Mouse (Mus musculus) kidney, postnatal 10 days (tissue): ENCODE results near the gene Capns2.
"Not testable (repeated sequence)": the region's sequence is repeated elsewhere in the genome, so short reads cannot be mapped to it uniquely, and the experiment has no call there.

Experiments
- DNase-seq: peaks from one replicate; pipeline ENCODE4 v3.0.0; 2021; ENCODE audit warnings: mixed read lengths

Capns2 gene

DNA sequence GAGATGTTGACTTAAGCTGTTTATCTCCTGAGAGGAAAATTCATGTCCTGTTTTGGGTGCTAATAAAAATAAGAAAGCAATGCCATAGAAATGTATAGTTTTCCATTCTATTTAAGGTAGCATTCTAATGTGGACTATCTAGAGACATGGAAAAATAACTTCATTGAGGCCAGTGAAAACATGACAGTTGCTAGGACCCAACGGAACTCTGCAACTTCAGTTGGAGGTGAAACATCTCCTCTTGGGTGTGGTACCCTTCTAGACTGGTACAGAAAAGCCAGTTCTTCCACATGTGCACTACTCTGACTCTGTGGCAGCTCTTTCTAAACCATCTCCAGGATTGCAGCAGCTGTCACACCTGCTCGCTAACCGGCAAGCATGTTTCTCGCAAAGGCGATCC is at the start of gene Capns2:
Capns2 (plus strand) TSS at position 301 of the 400 bp plus-strand sequence.
- no peak for DNase-seq

DNA sequence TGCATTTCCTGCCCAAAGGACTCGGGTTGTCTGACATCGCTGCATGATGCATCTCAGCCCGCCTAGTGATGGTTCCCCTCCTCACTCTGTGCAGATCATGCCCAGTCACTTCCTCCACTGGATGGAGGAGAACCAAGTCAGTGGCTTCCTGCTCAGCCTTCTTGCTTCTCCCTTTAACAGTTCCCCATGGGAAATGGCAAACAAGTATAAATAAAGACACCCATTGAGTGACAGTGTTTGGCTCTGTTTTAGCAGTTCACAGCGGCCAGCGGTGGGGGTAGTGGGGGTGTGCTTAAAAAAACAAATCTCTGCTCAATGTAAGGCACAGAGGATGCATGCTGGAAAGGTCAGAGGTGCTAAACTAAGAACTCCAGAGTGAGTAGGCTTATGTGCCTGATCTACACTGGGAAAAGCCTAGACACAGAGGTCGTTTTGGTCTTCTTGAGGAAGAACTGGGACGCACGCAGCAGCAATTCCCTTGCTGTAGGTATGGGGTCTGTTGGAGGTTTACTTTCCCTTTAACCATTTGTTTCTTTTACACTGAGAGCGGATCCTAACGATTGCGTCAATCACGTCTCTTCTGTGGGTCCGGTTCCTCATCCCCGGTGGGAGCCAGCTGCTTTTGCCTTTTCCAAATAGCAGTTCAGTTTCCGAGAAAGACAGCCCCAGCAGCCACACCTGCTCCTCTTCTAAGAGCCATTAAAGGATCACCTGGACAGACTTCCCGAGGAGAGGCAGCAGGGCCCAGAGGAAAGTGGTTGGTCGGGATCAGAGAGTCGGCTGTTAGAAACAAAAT is 47.8 kb upstream of the Capns2 start:
- peak; percentile 28 for DNase-seq

DNA sequence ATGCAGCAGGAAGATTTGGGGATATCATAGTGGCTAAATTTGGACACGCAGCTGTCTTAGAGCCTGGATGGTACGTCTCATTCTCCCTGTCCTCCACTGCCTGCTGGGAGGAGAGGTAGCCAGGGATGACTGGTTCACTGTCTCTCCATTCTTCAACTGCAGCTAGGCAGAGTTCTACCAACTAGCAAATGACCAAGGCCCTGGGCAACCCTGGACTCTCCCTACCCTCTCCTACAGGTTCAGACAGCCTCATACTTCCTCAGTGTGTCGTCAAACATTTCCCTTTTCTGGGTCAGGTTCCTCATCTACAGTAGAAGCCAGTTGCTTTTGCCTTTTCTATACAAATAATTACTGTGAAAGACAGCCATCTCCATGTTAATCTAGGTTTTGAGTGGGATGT is 46.5 kb upstream of the Capns2 start:
- no peak for DNase-seq

DNA sequence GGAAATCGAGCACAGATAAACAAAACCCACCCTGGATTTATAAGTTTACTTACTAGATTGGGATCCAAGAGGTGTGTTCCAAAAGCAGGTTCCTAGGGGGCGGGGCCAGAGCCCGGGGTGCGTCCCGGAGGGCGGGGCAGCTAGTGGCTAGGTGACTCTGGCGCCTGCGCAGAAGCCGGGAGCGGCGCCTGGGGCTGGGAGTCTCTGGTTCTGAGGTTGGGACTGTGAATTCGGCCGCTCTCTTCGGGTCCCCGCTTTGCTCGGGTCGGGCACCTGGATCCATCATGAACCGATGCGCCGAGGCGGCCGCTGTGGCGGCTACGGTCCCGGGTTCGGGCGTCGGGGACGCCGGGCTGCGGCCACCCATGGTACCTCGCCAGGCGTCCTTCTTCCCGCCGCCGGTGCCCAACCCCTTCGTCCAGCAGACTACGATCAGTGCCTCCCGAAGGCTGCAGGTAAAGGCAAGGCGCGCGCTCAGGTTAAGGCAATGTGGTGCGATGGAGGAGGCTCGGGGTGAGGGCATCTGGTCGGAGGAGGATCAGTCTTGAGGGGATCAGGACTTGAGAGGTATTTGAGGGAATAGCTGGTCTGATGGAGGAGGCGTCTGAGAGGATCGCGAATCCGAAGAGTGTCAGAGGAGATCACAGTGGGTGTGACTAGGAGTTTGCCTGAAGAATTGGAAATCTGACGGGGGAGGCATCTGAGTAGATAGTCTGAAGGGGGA is 45.9 kb upstream of the Capns2 start, which contains the start of gene Lpcat2:
Lpcat2 (plus strand) TSS at position 169 of the 724 bp plus-strand sequence.
- peak; percentile 86 for DNase-seq

DNA sequence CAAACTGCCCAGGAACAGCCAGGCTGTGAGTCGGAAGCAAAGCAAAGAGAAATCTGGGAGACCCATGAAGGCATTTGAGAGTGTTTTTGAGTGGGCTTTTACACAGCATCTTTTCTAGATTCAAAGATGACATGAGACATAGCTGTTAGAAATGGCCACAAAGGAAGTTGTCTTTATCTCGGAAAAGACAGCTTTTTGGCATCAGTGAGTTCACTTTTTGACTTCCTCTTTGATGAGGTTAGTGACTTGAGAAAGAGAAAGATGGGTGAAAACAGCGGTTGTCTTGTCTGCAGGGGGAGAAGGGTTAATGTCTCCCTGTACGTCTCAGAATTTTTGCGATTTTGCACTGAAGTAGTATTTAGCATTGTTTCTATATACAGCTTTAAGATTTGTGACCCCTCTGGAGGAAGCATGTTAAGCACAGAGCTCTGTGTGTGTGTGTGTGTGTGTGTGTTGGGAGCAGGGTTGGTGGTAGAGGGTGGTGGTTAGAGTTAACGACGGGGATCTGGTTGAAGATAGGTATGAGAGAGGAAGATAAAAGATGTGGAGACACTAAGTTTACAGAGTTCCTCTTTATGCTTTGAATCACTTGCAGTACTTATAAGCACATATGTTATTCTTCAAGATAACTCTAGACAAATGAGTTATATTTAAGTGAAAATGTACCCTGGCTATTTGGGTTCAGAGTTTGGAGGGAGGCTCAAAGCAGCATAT is 44.8 kb upstream of the Capns2 start:
- DNase-seq = no peak

DNA sequence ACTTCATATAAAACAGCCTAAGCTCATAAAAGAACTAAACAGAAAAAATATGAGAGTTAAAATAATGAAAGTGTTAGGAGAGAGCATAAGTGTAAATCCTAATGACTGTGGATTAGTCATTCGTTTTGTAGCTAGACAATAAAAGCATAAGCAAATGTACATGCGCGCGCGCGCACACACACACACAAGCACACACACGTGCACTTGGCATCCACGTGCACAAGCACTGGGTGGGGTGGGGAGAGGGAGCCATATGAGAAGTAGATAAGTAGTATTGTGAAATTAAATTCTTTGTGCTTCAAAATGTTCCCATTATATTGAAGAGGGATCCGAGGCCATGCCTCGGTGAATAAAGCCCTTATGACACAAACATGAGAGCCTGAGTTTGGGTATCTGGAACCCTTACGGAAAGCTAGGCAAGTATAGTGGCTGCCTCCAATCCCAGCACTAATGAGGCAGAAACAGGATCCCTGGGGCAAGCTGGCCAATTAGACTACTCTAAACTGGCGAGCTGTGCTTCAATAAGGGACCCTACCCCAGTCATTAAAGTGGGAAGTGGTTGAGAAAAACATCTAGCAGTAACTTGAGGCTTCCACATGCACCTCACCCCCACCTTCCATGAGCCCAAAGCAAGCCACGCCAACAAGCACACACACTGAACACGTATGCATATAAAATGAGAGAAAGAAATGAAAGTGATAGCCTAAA is 42.6 kb upstream of the Capns2 start:
- DNase-seq = no peak

DNA sequence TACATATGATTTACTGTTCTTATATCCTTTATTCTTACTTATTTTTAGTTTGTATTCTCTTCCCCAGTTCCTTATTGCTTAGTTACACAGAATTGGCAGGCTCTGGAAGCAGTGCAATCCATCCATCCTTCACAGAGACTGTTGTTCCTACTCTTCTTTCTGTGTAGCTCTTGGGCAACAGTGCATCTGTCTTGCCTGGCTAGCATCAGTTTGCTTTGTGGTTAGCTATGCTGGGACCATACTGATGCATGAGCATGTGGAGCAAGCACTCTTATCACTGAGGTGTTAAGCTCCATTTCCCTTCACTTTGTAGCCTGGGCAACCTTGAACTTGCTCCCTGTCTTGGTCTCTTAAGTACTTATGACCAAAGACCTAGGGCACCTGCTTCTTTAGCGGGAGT is 39.2 kb upstream of the Capns2 start:
- DNase-seq = no peak

DNA sequence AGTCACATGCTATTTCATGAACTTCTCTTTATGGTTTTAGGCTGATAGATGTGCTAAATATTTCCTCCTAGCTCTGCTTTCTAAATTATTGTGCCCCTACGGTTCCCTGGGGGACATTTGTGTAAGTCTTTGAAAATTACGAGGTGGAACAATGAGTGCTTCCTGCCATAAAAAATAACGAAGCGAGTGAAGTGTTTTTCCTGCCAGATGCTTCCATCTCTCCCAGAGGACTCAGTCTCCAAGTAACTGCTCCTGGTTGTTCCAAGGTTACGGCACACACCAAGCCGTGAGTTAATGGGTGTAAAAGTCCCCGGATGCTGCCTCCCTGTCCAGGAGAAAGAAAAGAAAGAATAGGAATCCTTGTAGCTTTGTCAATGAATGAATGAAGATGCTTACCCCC is 30.9 kb upstream of the Capns2 start:
- no peak for DNase-seq

DNA sequence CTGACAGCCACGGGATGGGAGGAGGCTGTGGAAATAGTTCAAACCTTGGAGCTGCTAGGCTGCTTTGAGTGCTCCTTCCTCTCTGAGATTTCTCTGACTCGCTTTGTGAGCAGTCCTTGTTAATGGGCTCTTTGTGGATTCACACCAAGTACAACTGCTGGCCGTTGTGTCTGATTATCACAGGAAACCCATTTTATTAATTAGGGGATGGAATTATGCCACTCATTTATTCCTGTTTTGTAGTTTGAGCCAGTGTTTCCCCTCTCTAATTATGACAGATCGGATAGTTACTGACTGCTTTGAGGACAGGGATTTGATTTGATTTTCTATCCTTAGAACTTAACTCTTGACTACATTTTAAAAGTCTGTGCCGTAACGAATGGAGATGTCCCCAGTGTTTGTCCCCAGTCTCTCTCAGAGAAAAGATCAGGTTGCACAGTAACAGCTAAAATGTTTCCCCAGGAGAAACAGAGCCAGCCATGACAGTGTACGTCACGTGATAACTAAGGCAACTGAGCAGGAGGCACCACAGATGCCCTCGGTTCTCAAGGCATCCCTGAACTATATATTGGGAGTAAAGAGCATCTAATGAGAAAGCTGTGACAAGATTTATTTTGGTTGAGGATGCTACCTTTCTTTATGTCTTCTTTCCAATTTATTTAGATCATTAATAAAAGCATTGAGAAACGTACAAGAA is 29.0 kb upstream of the Capns2 start:
- no peak for DNase-seq

DNA sequence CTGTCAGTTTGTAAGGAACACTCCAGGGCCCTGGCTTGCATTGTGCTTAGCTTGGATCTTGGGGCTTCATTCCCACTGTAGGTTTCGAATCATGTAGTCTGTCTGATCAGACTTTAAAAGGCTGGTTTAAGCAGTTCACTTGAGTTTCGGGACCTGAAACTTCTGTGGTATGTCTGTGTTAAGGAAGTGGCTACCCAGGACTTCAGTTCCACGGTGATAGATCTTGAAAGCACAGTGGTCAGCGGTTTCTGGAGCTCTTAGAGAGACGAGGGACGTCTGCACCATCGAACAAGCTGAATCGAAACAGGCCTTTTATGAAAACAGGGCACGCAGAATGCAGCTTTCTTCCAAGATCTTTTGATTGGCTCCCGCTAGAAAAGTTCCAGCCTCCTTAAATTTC is 25.4 kb upstream of the Capns2 start:
- DNase-seq = no peak

DNA sequence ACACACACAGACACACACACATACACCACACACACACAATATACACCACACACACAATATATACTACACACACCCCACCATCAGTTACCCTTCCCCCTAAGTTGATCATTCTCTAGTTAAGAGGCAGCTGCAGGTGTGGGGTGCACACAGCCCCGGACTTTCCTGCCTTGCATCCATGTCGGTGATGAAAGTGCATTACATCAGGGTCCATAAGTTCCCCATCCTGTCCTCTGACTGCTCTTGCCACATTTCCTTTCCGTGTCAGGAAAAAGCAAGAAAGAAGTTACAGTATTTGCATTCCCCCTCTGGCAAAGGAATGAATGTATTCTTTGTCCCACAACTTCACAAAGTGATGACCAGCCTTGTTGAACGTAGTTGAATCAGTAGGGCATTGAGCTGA is 20.0 kb upstream of the Capns2 start:
- no peak for DNase-seq

DNA sequence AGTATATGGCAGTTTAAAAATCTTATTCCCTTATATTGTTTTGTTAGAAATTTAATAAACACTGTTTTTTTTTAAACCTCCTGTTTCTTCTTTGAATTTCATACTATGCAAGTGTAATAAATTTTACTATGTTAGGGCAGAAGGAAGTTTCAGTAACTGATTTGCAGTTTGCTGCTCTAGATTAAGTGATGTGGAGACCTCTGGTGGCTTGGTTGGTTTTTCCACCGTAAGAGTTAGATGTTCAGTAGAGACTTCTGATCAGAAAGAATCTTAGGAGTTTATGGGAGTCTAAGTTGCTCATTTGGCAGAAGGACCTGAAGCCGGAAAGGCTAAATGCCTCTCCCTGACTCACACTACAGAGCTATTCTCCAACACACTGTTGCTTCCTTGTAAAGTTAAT is 17.4 kb upstream of the Capns2 start:
- DNase-seq = peak; percentile 63

DNA sequence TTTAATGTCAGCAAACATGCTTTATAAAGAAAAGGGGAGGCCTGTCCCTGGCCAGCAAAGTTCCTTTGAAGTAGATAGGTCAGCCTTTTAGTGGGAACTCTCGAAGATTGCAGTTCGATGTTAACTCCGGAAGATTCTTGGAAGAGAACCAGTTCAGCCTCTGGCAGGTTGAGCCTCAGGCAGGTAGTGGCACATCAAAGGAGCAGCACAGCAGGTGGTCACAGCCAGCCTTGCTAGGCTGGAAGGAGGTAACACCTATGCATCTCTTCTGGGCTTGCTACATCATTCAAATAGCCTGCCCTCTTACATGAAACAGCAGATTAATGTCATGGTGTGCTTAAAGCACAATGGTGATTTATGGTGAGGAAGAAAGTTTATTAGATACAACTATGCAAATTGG is 9.0 kb upstream of the Capns2 start:
- DNase-seq = not testable (repeated sequence)

DNA sequence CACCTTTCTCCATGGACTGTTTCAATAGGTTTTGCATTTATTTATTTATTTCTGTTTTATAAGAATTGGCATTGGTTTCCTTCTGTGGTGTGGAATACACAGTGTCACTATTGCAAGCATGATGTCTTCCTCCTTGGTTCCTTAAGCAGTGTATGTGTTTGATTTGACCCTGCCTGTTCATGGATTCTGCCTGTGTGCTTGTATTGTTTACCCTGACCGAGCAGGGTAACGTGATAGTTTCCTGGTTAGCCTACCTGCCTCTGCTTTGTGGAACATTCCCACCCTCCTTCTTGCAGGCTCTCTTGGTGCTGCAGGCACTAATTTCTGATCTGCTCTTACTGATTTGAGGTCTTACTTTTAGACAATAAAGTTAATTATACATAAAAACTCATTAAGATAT is 7.3 kb upstream of the Capns2 start:
- DNase-seq = no peak

DNA sequence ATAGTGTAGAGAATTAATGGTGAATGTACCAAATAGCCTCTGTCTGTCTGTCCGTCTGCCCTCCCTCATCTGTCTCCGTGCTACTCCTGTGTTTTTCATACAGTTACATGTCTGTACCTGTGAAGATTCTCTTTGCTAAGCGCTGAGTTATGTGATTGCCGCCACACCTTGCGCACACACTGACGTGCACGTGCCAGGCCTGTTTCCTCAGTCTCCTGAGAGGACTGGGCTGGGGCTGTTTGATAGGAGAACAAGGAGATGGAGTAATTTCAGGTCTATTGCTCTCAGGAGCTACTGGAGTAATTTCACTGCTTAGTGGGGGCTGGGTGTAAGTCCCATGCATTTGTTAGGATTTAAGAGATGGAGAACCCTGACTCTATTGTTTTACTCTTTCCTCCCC is 6.2 kb upstream of the Capns2 start:
- DNase-seq = no peak

DNA sequence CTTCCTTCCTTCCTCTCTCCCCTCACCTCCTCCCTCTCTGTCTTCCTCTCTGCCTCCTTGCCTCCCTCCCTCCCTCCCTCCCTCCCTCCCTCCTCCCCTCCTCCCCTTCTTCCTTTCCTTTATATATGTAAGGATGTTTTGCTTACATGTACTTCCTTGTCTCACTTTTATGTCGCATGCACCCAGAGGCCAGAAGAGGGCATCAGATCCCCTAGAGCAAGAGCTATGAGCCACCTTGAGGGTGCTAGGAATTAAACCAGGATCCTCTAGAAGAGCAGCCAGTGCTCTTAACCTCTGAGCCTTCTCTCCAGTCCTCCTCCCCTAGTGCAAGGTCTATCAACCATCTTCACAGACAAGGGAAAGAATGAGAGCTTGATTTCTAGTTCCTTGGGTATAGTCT is 5.2 kb upstream of the Capns2 start:
- no peak for DNase-seq

DNA sequence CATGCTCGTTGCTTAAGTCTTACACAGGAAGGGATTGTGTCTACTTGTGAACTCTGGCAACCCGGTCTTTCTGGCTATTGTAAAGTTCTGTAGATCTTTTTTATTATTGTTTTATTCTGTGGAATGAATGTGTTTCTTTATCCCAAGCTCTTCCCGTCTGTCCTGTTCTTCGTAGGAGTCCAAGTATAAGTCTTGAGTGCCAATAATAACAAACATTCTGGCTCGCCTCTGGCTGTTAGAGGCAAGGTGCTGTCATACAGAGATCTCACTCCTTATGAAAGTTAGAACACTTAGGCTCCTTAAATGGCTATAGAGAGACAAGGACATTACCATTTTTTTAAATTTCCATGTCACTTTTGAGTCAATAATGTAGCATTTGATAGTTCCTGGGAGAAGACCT is 4.6 kb upstream of the Capns2 start:
- no peak for DNase-seq

DNA sequence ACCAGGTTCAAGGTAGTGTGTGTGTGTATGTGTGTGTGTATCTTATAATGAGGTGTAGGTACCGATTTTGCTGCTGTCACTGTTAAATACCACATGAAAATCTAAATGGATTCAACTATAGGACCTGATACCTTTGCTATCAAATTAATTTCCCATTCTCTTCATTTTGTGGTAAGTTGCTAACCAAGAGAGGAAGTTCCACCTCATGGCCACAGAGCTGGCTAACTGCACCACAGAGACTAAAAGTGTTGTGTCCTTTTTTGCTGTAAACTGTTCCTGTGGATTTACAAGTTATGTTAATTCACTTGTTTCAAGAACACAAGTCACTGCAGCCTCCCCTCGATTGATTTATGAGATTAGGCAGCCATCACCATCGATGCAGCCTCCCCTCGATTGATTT is 3.4 kb upstream of the Capns2 start:
- no peak for DNase-seq

DNA sequence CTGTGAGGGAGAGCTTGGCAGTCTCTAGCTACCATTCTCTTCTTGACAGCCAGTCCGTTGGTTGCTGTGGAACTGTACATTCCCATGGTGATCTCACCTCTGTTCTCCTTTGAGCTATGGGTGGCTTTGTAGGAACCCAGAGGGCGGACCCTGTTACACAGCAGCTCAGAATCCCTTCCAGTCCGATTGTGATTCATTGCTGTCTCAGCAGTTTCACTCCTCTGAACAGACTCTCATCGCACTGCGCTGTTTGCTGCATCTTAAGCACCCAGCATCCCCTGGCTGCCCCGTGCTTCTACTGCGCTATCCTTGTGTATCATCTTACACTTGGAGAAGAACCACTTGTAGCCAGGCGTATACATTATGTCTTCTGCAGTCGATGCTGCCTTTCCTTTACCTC is 1.6 kb upstream of the Capns2 start:
- DNase-seq = no peak

DNA sequence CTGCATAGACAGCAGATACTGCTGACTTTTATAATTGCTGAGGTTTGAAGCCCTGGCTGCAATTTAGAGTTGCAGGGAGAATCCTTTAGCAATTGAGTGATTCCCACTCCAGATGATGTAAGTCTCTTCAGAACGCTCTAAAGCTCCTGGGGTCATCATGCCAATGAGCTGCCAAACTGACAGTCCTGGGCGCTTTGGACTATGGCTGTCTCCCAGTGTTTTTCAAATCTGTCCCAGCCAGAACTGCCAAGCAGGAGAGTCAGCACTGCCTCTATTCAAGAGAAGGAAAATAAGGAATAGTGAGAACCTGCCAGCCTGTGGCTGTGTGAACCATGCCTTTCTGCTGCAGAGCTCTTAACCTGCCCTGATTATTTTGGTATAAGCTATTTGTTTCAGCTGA is 1.8 kb downstream of the Capns2 start:
- DNase-seq = no peak

DNA sequence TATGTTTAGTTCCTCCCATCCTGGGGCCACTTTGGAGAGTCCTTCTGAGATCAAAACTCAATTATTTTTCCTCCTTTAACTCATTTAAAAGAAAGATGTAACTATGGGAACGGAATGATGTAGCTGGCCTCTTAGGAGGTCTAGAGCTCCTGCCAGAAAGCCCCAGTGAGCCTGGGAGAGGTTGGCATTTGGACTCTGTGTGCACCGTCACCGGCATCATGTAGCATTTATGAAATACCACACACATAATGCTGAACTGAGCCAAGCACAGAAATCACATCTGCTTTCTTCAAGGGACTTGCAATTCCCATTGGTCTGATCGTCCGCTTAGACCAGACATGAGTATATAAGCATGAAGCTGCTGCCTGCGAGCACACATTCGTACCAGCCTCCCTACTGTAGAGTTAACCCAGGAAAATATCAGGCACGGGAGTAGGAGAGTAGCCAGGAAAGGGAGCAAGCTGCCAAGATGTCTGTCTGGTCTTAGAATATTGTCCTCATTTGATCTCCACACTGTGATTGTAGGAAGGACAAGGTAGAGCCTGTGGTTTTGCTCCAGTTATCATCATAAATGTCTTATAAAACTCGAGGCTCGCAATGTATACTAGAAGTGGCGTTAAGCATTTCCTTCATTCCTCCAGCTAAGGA is 2.4 kb downstream of the Capns2 start:
- DNase-seq = no peak

DNA sequence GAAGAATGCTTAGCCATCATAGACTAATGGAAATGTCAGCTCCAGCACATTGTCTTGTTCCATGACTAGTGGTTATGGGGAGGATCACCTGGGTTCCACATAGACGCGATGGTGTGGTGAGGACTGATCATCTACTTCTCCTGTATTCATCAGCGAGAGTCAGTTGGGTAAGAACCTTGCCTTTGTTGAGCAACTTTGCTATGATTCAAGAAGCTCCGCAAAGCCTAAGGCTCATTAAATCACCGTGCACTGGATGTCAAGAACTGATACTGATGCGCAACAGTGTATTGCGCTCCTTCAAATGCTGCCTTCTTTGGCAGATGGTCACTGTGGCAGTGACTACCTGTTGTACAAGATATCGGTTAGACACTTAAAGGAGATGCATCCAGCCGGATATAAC is 5.3 kb downstream of the Capns2 start:
- no peak for DNase-seq
